Mouse (Mus musculus) brain, embryonic 14.5 days (tissue): ENCODE results near the gene A630023A22Rik.

ENCODE experiments used
- CTCF ChIP-seq: fragments of 200-500 bp; IDR thresholded peaks from 2 replicates; pipeline ENCODE4 v1.5.1; 2012; ENCODE audit warnings: inconsistent platforms, mild to moderate bottlenecking, moderate library complexity, borderline replicate concordance; ENCODE audit not compliant: insufficient read depth, insufficient read length; ENCODE audit errors: extremely low read depth
- POLR2A ChIP-seq: fragments of 200-500 bp; IDR thresholded peaks from 2 replicates; pipeline ENCODE4 v1.6.1; 2012; ENCODE audit warnings: mild to moderate bottlenecking, inconsistent platforms, borderline replicate concordance; ENCODE audit not compliant: poor library complexity, insufficient read depth, insufficient read length, severe bottlenecking; ENCODE audit errors: extremely low read depth

GRCm38 (mm10) chr14:34107594-34107993 is 5.0 kb upstream of the A630023A22Rik start:
- TF ChIP-seq CTCF (no peak), POLR2A (no peak)
